Mouse (Mus musculus): ENCODE results near the gene Itgam.
"Not testable (repeated sequence)": the region's sequence is repeated elsewhere in the genome, so short reads cannot be mapped to it uniquely, and the experiment has no call there.

Gene Itgam

DNA sequence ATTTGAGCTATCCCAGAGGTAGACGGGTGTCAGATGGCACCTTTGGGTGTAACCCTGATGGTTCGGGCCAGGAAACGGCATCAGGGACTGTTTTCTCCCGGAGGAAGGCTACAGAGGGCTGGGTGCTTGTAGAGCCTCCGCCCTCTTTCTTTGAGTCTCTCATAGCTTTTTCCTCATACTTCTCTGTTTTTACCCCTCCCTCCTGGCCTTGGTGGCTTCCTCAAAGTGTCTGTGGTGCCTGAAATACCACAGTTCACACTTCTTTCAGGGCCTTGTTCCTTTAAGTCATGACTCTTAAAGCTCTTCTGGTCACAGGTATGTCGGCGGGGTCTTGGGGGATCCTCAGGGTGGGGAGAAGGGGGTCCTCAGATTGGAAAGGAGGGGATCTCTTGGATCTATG is at the start of gene Itgam, which contains the start of gene Gm49368:
Gene Itgam, plus strand, starts transcription at position 185 of the 400 bp plus-strand sequence.
Gene Gm49368, plus strand, starts transcription at position 228 of the 400 bp plus-strand sequence.
- in situ Hi-C loops (cut with MboI, MseI): no loop called here

DNA sequence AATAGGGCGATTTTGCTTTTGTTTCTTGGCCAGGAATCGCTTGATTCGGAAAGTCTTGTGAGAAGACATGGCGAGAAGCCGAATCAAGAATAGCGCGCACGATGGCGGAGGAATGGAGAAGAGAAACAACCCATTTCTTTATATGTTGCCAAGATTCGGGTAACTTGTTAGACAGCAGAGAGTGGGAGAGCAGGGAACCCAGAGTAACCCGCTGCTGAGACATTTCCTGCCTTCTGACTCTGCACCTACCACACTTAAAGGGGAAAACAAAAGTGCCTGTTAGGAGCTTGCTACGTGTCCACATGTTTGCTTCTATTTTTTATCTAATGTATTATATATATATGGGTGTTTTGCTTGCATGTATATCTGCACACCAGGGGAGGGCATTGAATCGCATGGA is 49.3 kb upstream of the Itgam start:
- in situ Hi-C loops (cut with MboI, MseI): loop anchor here in 1 of 2 experiments (25.0 kb wide), 1 partner anchor 199 kb away; the partner anchor contains the start of gene Cox6a2

DNA sequence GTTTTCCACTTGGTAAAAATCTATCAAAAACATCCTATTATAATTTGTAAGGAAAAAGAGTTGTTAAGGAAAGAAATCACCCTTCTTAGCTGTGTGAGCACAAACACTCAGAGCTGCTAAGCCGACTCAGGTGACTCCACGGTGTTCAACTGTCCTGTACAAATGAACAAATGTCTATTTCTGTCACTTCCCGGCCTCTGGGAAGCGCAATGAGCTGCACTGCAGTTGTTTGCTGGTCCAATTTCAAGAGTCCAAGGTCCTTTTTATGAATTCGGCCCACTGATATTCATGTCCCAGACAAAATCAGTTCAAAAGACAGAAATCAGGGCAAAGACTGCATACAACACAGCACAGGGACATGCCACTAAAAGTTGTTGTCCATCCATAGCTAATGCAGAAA is 46.3 kb upstream of the Itgam start:
- in situ Hi-C loops (cut with MboI, MseI): loop anchor here in 1 of 2 experiments (25.0 kb wide), 1 partner anchor 196 kb away; the partner anchor contains the start of gene Cox6a2

DNA sequence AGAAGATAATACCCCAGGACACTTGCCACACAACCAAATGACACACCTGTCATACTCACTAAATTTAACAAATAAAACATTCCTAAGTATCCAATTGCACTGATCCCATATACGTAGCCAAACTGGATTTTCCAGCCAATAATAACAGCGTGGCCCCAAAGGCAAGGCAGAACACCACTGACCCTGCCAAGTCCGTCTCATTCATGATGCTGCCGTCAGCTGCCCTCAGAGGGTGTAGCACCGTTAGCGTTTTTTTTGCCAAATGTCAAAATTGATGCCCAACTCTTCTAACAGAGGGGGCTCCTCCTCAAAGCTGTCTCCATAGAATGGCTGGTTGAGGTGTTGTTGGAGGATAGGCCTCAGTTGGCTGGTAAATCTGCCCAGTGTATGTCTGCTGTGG is 45.8 kb upstream of the Itgam start:
- in situ Hi-C loops (cut with MboI, MseI): loop anchor here in 1 of 2 experiments (25.0 kb wide), 1 partner anchor 196 kb away; the partner anchor contains the start of gene Cox6a2

DNA sequence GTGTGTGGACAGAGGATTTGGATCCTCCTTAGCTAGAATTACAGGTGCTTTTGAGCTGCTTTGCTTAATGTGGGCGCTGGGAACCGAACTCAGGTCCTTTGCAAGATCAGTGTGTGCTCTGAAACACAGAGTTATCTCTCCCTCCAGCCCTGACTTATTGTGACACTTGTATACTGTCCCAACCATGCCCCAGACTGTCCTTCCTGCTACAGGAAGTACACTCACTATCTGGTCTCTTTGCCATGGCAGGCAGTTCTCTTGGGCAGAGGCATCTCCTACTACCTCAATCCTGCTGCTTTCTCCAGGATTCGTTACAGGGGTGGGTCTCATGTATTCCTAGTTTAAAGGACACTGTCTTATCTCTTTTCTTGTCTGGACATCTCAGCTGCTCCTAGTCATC is 44.2 kb upstream of the Itgam start:
- in situ Hi-C loops (cut with MboI, MseI): loop anchor here in 1 of 2 experiments (25.0 kb wide), 1 partner anchor 194 kb away; the partner anchor contains the start of gene Cox6a2

DNA sequence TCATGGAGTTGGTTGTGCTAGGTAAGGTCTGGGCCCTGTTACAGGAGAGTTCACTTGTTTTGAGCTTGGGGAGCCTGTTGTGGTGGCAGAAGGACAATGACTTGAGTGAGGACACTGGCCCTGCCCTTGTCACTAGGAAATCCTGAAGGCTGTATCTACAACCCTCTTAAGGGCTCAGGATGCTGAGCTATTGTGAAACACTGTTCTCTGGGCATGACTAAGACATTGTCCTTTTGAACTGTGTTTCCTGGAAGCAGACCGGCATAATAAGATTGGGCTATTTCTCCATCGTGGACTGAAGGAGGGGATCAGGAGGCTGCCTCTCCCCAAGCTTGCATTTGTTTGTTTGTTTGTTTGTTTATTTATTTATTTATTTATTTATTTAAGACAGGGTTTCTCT is 43.3 kb upstream of the Itgam start:
- in situ Hi-C loops (cut with MboI, MseI): loop anchor here in 1 of 2 experiments (25.0 kb wide), 1 partner anchor 193 kb away; the partner anchor contains the start of gene Cox6a2

DNA sequence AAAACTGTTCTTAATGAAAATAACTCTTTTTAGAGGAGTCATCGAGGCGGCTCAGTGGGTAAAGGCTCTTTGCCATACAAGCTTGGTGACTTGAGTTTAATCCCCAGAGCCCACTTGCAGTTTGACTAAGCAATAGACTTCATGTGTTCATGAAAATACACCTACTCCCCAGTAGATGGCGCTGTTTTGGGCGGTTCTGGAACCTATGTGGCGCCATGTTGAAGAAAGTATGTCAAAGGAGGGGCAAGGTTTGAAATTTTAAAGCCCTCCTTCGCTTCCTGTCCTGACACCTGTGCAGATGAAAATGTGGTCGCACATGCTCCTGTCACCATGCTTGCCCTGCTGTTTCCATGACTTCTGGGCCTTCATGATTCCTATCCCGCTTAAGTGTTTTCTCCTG is 39.5 kb upstream of the Itgam start:
- in situ Hi-C loops (cut with MboI, MseI): loop anchor here in 1 of 2 experiments (25.0 kb wide), 1 partner anchor 189 kb away; the partner anchor contains the start of gene Cox6a2

DNA sequence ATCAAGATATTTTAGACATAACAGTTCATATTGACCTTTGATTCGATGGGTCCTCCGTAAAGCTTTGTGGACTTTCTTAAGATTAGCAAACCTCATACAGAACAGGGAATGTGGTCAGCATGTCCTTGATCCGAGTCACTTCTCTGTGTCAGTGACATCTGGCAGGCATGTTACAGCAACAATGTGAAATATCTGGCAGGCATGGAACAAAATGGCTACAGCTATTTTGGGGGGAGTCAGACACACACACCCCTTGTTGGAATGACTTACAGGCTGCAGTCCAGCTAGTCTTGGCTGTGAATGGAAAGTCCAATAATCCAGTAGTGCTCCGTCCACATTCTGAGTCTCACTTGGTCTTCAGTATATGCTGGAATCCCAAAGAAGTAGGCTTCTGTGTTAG is 38.9 kb upstream of the Itgam start:
- in situ Hi-C loops (cut with MboI, MseI): loop anchor here in 1 of 2 experiments (25.0 kb wide), 1 partner anchor 189 kb away; the partner anchor contains the start of gene Cox6a2

DNA sequence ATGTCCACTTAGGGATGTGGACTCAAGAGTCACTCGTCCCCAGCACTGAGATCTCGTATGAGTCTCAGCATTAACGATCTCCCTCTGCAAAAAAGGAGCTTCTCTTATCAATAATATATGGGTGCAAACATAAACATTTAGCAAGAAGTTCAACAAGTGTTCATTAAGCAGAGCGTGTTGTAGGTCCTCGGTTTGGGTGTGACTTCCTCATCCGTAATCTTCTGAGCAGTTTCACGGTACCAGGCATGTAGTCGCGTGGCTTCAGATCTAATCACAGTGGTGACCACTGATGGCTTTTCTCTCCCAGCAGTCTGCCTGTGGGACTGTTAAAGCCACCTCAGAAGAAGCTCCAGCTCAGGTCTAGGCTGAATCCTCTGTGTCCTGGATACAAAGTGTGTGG is 38.1 kb upstream of the Itgam start:
- in situ Hi-C loops (cut with MboI, MseI): loop anchor here in 1 of 2 experiments (25.0 kb wide), 1 partner anchor 188 kb away; the partner anchor contains the start of gene Cox6a2

DNA sequence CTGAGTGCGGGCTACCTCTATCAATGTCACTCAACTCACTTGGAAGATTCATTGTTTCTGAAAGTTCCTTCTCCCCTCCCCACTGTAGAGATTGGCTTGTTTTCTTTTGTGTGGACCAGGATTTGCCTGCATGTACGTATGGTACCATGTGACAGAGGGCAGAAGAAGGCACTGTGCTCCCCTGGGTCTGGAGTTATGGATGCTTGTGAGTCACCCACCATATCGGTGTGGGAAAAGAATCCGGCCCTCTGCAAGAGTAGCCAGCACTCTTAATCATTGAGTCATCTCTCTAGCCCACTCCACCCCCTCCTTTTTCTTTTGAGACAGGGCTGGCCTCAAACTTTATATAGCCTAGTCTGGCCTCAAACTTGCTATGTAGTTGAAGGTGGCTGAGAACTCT is 37.5 kb upstream of the Itgam start:
- in situ Hi-C loops (cut with MboI, MseI): loop anchor here in 1 of 2 experiments (25.0 kb wide), 1 partner anchor 187 kb away; the partner anchor contains the start of gene Cox6a2

DNA sequence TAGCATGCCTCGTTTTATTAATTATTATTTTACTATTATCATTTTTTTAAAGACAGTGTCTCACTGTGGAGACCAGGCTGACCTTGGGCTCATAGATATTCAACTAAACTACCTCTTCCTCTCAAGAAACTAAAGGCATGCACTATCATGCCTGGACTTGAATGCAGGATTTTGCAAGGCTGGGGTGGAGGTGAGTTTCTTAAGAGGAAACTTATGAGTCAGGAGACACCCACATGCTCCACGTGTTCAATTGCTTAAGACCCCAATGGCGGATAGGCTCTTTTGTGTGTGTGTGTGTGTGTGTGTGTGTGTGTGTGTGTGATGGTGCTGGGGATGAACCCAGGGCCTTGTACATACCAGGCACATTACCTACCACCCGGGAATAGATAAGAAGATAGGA is 37.1 kb upstream of the Itgam start:
- in situ Hi-C loops (cut with MboI, MseI): no loop called here

DNA sequence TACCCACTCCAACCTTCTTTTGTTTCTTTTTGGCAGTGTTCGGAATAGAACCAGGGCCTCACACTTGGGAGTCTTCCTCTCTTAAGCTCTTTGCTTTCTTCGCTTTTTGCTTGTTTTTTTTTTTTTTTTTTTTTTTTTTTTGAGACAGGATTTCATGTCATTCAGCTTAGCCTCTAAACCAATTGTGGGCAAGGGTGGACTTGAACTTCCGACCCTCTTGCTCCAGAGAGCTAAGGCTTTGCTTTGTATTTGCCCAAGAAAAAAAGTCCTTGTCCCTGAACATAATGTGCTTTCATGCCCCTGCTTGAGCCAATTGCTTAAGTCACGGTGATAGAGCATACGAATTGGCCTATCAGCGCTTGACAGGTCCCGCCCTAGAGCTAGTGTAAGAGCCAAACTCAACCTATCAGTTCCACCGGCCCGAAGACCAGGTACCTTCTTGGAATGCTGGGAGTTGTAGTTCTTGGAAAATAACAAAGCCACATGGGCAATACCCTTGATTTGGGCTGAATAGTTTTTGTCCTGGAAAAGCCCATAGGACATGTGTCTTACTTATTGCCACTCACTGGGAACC is 30.9 kb upstream of the Itgam start:
- in situ Hi-C loops (cut with MboI, MseI): no loop called here

DNA sequence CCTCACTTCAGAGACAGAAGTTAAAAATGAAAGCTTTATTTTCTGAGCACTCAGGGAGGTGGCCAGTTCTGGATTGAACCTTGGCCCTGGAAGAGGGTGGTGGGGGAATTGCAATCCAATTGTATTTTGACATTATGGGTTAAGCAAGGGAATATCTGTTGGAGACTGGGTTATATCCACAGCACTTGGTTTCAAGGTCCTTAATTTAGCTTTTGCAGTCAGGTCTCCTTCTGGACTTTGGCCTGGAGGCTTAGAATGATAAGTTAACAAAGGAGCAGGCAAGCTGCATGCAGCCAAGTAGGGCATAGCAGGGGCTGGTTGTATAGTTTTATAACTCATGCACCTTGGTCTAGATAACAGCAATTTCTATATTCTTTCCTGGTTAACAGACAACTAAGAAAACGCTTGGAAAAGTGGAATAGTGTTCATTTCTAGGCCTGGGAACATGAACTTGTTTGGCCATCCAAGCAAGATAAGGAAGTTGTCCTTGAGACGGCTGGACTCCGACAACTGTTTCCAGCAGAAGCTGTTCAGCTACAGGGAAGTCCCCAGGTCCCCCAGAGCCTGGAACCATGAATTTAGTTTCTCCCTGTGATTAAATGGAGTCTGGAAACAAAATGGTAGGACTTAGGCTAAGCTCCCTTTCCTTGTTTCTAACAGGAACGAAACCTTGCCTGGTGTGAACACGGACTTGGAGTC is 30.0 kb upstream of the Itgam start:
- in situ Hi-C loops (cut with MboI, MseI): no loop called here

DNA sequence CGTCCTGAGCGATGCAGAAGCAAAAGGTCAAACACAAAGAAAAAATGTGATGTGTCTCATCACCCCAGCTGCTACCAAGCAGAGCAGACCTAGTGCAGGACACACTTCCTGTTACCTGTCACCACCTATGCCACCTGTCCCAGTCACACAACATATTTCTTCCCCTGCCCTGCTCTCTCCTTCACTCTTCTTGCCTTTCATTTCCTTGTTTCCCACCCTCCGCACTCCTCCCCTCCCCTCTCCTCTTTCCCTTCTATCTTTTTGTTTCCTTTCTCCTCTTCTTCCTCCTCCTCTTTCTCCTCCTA is 29.5 kb upstream of the Itgam start:
- in situ Hi-C loops (cut with MboI, MseI): no loop called here

DNA sequence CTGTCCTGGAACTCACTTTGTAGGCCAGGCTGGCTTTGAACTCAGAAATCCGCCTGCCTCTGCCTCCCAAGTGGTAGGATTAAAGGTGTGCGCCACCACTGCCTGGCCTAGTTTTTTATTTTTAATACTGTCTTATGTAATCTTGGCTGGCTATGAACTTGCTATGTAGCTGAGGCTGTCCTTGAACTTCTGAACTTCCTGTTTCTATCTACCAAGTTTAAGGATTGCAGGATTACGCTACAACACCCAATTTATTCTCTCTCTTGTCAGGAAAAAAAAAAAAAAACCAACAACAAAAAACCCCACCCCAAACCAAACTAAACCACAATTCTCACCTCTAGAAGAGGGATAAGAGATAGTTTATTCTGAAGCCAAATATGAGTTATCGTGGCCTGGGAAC is 28.8 kb upstream of the Itgam start:
- in situ Hi-C loops (cut with MboI, MseI): no loop called here

DNA sequence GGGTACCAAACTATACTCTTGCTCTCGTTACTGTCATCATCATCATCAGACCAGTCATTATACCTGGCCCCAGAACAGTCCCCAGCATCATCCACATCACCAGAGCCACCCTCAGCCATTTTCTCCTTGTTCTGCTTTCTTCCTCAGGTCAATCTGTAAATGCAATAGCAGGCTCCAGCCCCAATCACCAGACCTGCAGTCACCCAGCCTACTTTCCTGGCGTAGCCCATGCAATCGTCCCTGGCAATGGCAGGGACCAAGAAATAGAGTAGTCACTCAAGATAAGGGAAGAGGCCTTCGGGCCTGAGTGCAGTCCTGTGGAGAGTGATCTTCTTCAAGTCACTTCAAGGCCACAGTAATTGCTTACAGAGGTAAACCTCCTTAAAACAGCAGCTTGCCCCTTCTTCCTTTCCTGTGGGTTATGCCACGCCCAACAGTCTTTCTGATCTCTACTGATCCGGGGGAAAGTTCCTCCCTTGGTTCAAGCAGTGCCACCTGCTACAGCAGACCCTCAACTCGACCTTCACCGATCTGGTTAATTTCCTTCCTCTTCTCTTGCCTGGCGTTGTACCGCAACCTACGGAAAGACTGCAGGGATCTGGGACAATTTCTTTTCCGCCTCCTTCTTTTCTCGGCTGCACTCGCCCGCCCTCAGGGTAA is 20.1 kb upstream of the Itgam start:
- in situ Hi-C loops (cut with MboI, MseI): not testable (repeated sequence)

DNA sequence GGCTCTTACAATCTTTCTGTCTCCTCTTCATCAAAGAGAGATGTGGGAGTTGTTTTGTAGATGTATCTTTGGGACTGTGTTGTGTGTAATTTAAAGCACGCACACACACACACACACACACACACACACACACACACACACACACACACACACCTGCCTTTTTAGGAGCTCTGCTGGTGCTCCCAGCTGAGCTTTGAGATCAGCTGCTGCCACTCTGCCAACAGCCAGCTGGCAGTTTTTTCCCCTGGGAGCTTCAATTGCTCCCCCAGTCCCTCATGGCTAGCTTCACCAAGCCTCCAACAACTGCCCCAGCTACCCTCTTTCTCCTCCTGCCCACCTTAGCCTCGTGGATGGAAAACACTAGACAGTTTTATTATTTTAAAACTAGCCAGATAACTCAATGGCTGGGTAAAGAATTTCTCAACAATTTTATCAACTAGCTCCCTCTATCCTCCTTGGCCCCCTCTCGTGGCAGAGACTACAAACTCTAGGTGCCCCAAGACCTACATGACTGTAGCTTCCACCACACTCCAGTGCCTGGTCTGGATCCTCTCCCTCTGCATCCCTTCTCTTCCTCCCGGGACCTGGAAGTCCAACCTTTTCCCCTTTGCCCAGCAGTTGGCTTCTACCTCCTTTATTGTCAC is 18.2 kb upstream of the Itgam start:
- in situ Hi-C loops (cut with MboI, MseI): no loop called here

DNA sequence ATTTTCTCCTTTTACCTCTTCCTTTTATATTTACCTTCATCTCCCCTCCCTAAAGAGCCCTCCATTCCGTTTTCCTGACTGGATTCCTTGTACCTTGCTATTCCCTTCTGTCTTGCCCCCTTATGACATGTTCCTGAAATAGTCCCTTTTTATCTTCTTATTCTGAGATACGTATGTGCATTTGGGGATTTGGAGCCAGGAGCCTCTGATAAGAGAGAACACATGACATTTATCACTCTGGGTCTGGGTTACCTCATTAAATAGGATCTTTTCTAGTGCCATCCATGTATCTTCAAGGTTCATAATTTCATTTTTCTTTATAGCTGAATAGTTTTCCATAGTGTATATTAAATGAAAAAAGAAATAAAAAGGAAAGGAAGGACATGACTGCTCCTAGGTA is 16.8 kb upstream of the Itgam start:
- in situ Hi-C loops (cut with MboI, MseI): no loop called here

DNA sequence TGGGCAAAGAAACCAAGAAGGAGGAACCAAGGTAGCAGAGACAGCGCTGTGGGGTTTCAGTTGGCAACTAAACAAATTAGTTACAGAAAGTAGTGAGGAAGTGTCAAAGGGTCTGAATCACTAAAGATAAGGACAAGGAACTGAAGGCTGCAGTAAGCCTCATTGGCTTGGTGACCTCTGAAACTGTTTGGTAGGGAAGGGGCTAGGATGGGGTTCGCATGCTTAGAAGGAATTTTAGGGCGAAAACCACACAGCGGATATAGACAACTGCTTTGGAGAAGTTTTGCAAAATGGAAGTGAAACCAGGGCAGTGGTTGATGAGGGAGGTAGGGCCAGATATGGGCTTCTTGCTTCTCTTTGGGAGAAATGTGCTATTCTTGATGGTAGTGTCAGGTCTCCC is 13.6 kb upstream of the Itgam start:
- in situ Hi-C loops (cut with MboI, MseI): no loop called here

DNA sequence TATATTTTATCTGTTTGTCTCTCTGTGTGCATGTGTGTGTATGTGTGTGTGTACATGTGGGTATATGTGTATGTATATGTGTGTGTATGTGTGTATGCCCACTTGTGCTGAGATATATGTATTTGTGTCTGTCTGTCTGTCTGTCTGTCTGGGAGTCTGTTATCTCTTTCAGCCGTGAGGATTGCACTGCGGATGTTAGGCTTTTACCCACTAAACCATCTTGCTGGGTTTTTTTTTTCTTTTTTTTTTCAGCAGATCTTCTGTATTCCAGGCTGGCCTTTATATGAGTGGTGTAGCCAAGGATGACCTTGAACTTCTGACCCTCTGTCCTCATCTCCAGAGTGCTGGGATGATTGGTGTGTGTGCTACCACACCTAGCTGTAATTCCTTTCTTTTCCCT is 13.2 kb upstream of the Itgam start:
- in situ Hi-C loops (cut with MboI, MseI): no loop called here

DNA sequence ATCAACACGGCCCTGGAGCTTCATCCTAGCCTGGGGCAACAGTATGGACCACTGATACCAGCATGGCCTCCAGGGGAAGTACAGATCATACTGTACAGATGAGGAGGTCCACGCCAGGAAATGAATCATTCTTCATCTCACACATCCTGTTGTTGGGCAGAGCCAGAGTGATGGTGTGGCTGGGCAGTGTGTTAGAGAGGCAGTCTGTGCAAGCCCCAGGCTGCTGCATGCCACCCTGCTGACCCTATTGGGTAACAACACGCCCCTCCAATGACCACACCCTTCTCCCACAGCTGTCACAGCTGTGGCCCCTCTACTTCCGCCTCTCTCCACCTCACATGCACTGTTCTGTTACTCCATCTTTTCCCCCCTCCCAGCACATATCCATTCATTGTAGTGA is 11.7 kb upstream of the Itgam start:
- in situ Hi-C loops (cut with MboI, MseI): no loop called here

DNA sequence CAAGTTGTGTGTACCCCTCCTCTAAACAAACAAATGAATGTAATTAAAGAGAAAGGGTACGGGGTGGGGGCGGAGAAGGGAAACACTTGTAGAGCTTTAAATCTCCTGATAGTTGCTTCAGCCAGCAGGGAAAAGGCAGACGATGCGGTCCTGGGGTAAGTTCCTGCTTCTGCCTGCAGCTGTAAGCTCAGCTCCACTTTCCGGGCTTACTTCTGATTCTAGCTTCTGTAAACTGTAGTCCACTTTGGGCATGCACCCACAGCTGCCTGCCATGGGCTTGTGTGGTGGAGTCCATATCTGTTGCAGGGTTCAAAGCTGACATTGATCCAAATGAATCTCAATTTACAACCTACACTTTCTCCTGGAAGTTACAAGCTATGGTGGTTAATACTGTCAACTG is 9.4 kb upstream of the Itgam start:
- in situ Hi-C loops (cut with MboI, MseI): no loop called here
